Mouse (Mus musculus) lung, postnatal 0 days (tissue): ENCODE results near the gene Mterf4.

ENCODE experiments used
- CTCF ChIP-seq: IDR thresholded peaks from 2 replicates; pipeline ENCODE4 v1.5.1; 2016; ENCODE audit warnings: antibody characterized with exemption, mild to moderate bottlenecking
- EP300 ChIP-seq: IDR thresholded peaks from 2 replicates; pipeline ENCODE4 v1.6.1; 2016; ENCODE audit warnings: antibody characterized with exemption, mild to moderate bottlenecking, control low read depth

- no peak for TF ChIP-seq CTCF
- no peak for TF ChIP-seq EP300
Measured at GRCm38 (mm10) chr1:93292006-93292405, 13.7 kb downstream of the Mterf4 start.
